Mouse (Mus musculus) heart, embryonic 11.5 days (tissue): ENCODE results near the gene Tmub1. TPM values are rescaled to one million over a fixed set of nuclear protein-coding genes. Genes with fewer than 3 reads are reported as not detected.

Experiments
- ATAC-seq: fragments of 200-750 bp; cut with Nextera tagmentation; replicated peaks from 2 replicates; pipeline ENCODE4 v1.8.0; 2017; ENCODE audit warnings: moderate library complexity; ENCODE audit not compliant: insufficient number of reproducible peaks, low FRiP score, low TSS enrichment
- H3K27ac ChIP-seq: fragments of 300-500 bp; sonication (generic); 2 replicates; pipeline ENCODE4 v1.5.1; 2014; ENCODE audit warnings: mild to moderate bottlenecking, low read depth, low read length
- H3K27me3 ChIP-seq: fragments of 300-500 bp; sonication (generic); 2 replicates; pipeline ENCODE4 v1.6.1; 2014; ENCODE audit warnings: mild to moderate bottlenecking, low read length, mixed read lengths; ENCODE audit not compliant: control insufficient read depth, insufficient read depth
- H3K36me3 ChIP-seq: fragments of 300-500 bp; sonication (generic); 2 replicates; pipeline ENCODE4 v1.6.1; 2014; ENCODE audit warnings: mild to moderate bottlenecking, low read length, moderate library complexity, mixed read lengths; ENCODE audit not compliant: control insufficient read depth, insufficient read depth
- H3K4me1 ChIP-seq: fragments of 300-500 bp; sonication (generic); 2 replicates; pipeline ENCODE4 v1.6.1; 2014; ENCODE audit warnings: low read length; ENCODE audit not compliant: control insufficient read depth, insufficient read depth
- H3K4me2 ChIP-seq: fragments of 300-500 bp; sonication (generic); 2 replicates; pipeline ENCODE4 v1.6.1; 2014; ENCODE audit warnings: mild to moderate bottlenecking, moderate library complexity
- H3K4me3 ChIP-seq: fragments of 300-500 bp; sonication (generic); 2 replicates; pipeline ENCODE4 v1.5.1; 2014; ENCODE audit warnings: low read depth, low read length
- H3K9ac ChIP-seq: fragments of 300-500 bp; sonication (generic); 2 replicates; pipeline ENCODE4 v1.6.1; 2014; ENCODE audit warnings: mild to moderate bottlenecking, low read depth, low read length, moderate library complexity
- H3K9me3 ChIP-seq: fragments of 300-500 bp; sonication (generic); replicated peaks from 2 replicates; pipeline ENCODE4 v1.6.1; 2016; ENCODE audit warnings: low read length; ENCODE audit not compliant: control insufficient read depth
- WGBS: fragments of 180-500 bp; shearing (Covaris S2); extraction: QIAGEN DNeasy Blood & Tissue Kit; methylation state at CpG from one replicate; pipeline ENCODE4 v1.1.7; 2014; ENCODE audit not compliant: insufficient replicate concordance; 5-methylcytosine and 5-hydroxymethylcytosine counted together
- polyA plus RNA-seq: library from polyadenylated mRNA; unstranded; fragments of >200 nt; fragmentation: Nextera tagmentation; extraction: Ambion mirVana; gene quantifications from 2 replicates; pipeline ENCODE4 v1.2.1, GENCODE M21; 2014

Gene Tmub1
- polyA plus RNA-seq, 1 experiment from 2014 or later: 21.5 TPM

DNA sequence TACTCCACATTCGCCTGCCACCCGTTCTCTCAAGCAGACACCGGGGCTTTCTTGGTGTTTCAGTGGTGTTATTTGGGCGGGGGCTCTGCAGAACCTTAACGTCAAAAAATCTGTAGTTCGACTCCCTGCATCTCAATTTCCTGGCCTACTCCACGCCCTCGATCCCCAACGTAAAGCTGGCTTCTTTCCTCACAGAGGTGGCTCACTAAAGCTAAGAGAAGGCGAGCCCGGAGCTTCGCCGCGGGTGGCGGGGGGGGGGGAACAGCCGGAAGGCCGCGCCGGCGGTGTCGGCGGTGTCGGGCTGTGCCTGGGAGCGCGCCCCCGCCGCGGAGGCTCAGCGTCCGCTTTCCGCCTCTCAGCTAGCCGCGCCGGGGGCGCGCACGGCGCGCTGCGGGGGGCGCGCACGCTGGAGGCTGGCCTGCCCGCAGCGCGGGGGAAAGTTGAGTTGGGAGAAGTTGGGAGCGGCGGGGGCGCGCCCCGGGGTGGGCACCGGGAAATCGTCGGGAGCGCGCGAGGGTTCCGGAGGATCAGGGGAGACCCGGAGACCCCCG lies 22.7 kb downstream of the Tmub1 start:
- Histone ChIP-seq H3K27ac (peak overlapping the region; percentile 97), H3K36me3 (peaks cover 3% of the 10 kb centered on the region; the same call in 1 of the 2 replicates), H3K27me3 (no peaks in the 10 kb centered on the region), H3K4me1 (peaks cover 41% of the 10 kb centered on the region), H3K4me3 (peak overlapping the region; percentile 74), H3K4me2 (peak overlapping the region; percentile 95), H3K9ac (peak overlapping the region; percentile 87), H3K9me3 (no peaks in the 10 kb centered on the region)
- under 1% methylated on average over 60 of the region's 60 CpGs for WGBS
- no peak; the same call in 1 of the 2 replicates for ATAC-seq

- peak; percentile 0; the same call in 1 of the 2 replicates for ATAC-seq
- peaks cover 41% of the 10 kb centered on the region for H3K4me1 ChIP-seq
- H3K27me3 ChIP-seq: no peaks in the 10 kb centered on the region
- peak overlapping the region; percentile 95 for H3K4me2 ChIP-seq
- 13% methylated on average over 21 of the region's 21 CpGs for WGBS
- peak overlapping the region; percentile 87 for H3K9ac ChIP-seq
- peak overlapping the region; percentile 97 for H3K27ac ChIP-seq
- H3K36me3 ChIP-seq: peaks cover under 1% of the 10 kb centered on the region; the same call in 1 of the 2 replicates
- peak overlapping the region; percentile 74 for H3K4me3 ChIP-seq
- H3K9me3 ChIP-seq: no peaks in the 10 kb centered on the region
Measured at GRCm38 (mm10) chr5:24424004-24424781, 23.5 kb downstream of the Tmub1 start.

GRCm38 (mm10) chr5:24423129-24424003 lies 24.3 kb downstream of the Tmub1 start, which contains the start of the genes Cdk5 and Slc4a2:
Gene Cdk5, minus strand, starts transcription at chr5:24423530.
Gene Slc4a2, plus strand, starts transcription at chr5:24423837.
- Histone ChIP-seq H3K27me3 (no peaks in the 10 kb centered on the region), H3K4me1 (peaks cover 34% of the 10 kb centered on the region), H3K27ac (peak within 1 kb of the TSS; percentile 97), H3K9ac (peak within 1 kb of the TSS; percentile 87), H3K9me3 (no peaks in the 10 kb centered on the region), H3K36me3 (peaks cover 2% of the 10 kb centered on the region; the same call in 1 of the 2 replicates), H3K4me2 (peak within 1 kb of the TSS; percentile 95), H3K4me3 (peak within 1 kb of the TSS; percentile 74)
- under 1% methylated on average over 46 of the region's 46 CpGs for WGBS
- peak; percentile 87 for ATAC-seq

- WGBS: 87% methylated on average over 9 of the region's 9 CpGs
- H3K4me1 ChIP-seq: peaks cover 11% of the 10 kb centered on the region
- no peak for ATAC-seq
Measured at GRCm38 (mm10) chr5:24420381-24420780, 27.3 kb downstream of the Tmub1 start.

DNA sequence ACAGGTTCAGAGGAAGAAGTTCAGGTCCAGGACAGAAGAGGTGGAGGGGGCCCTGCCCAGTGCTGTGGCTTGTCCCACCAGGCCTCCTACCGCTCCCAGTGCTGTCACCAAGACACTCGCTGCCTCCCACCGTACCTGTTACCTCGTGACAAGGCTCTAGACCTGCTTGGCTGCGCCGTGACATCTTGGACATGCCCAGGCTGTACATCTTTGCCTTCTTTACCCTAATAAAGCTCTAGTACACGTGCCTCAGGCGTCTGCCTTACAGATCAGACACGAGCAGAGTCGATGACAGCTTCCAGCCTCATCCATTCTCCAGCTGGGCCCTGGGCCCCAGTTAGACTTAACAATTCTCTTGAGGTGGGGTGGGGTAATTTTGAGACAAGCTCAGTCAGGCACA lies 30.1 kb downstream of the Tmub1 start:
- no peak overlapping the region for H3K9ac ChIP-seq
- 77% methylated on average over 10 of the region's 10 CpGs for WGBS
- ATAC-seq: no peak

More at GRCm38 (mm10) chr5:24420381-24420780, 27.3 kb downstream of the Tmub1 start:
- Histone ChIP-seq H3K4me3 (no peak overlapping the region), H3K36me3 (peaks cover 2% of the 10 kb centered on the region; the same call in 1 of the 2 replicates), H3K27ac (no peak overlapping the region), H3K4me2 (no peak overlapping the region), H3K9me3 (no peaks in the 10 kb centered on the region), H3K9ac (no peak overlapping the region), H3K27me3 (no peaks in the 10 kb centered on the region)

DNA sequence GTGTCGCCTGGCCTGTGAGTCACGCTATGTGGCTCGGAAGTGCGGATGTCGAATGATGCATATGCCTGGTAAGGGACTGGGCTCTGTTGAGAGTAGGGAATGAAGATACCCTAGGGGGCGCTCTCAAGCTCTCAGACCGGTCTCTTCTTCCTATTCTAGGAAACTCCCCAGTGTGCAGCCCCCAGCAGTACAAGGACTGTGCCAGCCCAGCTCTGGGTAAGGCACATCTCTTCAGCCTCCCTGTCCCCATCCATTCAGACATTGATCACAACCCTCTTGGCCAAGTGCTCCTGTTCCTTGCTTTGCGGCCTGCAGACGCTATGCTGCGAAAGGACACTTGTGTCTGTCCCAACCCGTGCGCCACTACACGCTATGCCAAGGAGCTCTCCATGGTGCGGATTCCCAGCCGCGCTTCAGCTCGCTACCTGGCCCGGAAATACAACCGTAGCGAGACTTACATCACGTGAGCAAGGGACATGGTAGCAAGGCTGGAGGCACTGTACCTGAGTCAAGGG lies 31.4 kb downstream of the Tmub1 start:
- ATAC-seq: peak; percentile 37

More for the DNA sequence above, 30.1 kb downstream of the Tmub1 start:
- Histone ChIP-seq H3K36me3 (peaks cover 2% of the 10 kb centered on the region; the same call in 1 of the 2 replicates), H3K4me2 (no peak overlapping the region), H3K4me3 (no peak overlapping the region), H3K27ac (no peak overlapping the region), H3K9me3 (no peaks in the 10 kb centered on the region), H3K4me1 (peaks cover 4% of the 10 kb centered on the region; the same call in 1 of the 2 replicates), H3K27me3 (peaks cover 14% of the 10 kb centered on the region)

DNA sequence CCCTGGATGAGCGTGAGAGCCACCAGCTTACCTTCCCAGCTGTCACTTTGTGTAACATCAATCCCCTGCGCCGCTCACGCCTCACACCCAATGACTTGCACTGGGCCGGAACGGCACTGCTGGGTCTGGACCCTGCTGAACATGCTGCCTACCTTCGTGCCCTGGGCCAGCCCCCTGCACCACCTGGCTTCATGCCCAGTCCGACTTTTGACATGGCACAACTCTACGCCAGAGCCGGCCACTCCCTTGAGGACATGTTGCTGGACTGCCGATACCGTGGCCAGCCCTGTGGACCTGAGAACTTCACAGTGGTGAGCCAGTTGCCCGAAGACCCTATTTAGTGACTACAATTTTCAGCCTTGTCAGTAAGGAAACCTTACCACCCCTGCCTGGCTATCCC lies 33.7 kb downstream of the Tmub1 start:
- no peak overlapping the region for H3K4me2 ChIP-seq
- no peak overlapping the region for H3K27ac ChIP-seq
- no peak overlapping the region for H3K9ac ChIP-seq
- WGBS: 77% methylated on average over 13 of the region's 13 CpGs
- H3K9me3 ChIP-seq: no peaks in the 10 kb centered on the region
- H3K36me3 ChIP-seq: no peaks in the 10 kb centered on the region
- no peak overlapping the region for H3K4me3 ChIP-seq
- peaks cover 14% of the 10 kb centered on the region for H3K27me3 ChIP-seq
- no peak for ATAC-seq
- 0 out of 2 replicates have a peak, but pooled peaks cover 3% of the 10 kb centered on the region for H3K4me1 ChIP-seq

More for the DNA sequence above, 31.4 kb downstream of the Tmub1 start:
- Histone ChIP-seq H3K36me3 (peaks cover 2% of the 10 kb centered on the region; the same call in 1 of the 2 replicates), H3K4me1 (0 out of 2 replicates have a peak, but pooled peaks cover 3% of the 10 kb centered on the region), H3K27ac (no peak overlapping the region), H3K4me2 (peak overlapping the region; percentile 30), H3K9ac (no peak overlapping the region), H3K4me3 (no peak overlapping the region), H3K27me3 (peaks cover 14% of the 10 kb centered on the region), H3K9me3 (no peaks in the 10 kb centered on the region)
- 4% methylated on average over 21 of the region's 21 CpGs for WGBS
